ENCODE assay signal across 8 mouse cellular contexts in genomic region chr1:180386951-180387749, GRCm38 (mm10). TPM values are rescaled to one million over a fixed set of nuclear protein-coding genes. Genes with fewer than 3 reads are reported as not detected.
DNase-seq lines count a peak whose midpoint lies in the region; ATAC-seq and TF ChIP-seq lines count a peak whose summit lies in the region.

No protein-coding gene starts in this region.

- TF ChIP-seq CTCF in cortical plate, adult 2 months (IDR thresholded peaks at IDR 0.05; ENCODE audit: extremely low read depth, insufficient read depth, low read length) = peak; percentile 68

- peak; percentile 66; the same call in 1 of the 2 replicates for TF ChIP-seq POLR2A in cortical plate, adult 2 months (IDR thresholded peaks at IDR 0.05; ENCODE audit: extremely low read depth, insufficient read depth, low read length)

- H3K4me3 ChIP-seq in cortical plate, adult 2 months (ENCODE audit: insufficient read depth, low read length) = peak overlapping the region; percentile 20

- DNase-seq in gastrocnemius, postnatal 10 days = peak; percentile 97
- DNase-seq in left cerebral cortex, postnatal 10 days (ENCODE audit: extremely low spot score in 1 of 2, low spot score in 2 of 2) = peak; percentile 97 to 98
- DNase-seq in right cerebral cortex, postnatal 25 days = peak; percentile 98
- peak; percentile 98 to 99 for DNase-seq in urinary bladder, postnatal 4 days (ENCODE audit: low spot score in 2 of 2)

- H3K27ac ChIP-seq in cortical plate, adult 2 months (ENCODE audit: insufficient read depth, low read length) = peak overlapping the region; percentile 39

- intact Hi-C loops in left cerebral cortex, postnatal 10 days (cut with DNase I) = loop anchor here (5.0 kb wide), 1 partner anchor 55 kb away; the partner anchor contains the start of gene Itpkb

- peak; percentile 57 for ATAC-seq in activated CD4-positive, CD25-positive, alpha-beta regulatory T cell, adult 4 months
- ATAC-seq in inflammation-experienced regulatory T-cells, adult 6 months = peak; percentile 65
- ATAC-seq in megakaryocyte-erythroid progenitor cell, adult 5-6 weeks (replicated peaks; ENCODE audit: low FRiP score, low TSS enrichment, poor library complexity, severe bottlenecking) = peak; percentile 99

- peaks cover 2% of the 10 kb centered on the region; the same call in 1 of the 2 replicates for H3K4me1 ChIP-seq in cortical plate, adult 2 months (ENCODE audit: control insufficient read depth, insufficient read depth, low read length)

RNA-seq across cellular contexts. Expression of gene Itpkb, which starts 56.9 kb away (rescaled TPM):
- 10 to 100 TPM; 29.8 to 38.2 TPM for polyA plus RNA-seq in activated CD4-positive, CD25-positive, alpha-beta regulatory T cell, adult 4 months (2017; shearing (Covaris generic))
- polyA plus RNA-seq in cortical plate, adult 2 months (2012; rRNA removed) = 8.0 and 8.1 TPM in 2 replicates
- total RNA-seq in gastrocnemius, postnatal 10 days (2021) = 10 to 100 TPM; 30.1 to 38.7 TPM
- polyA plus RNA-seq in inflammation-experienced regulatory T-cells, adult 6 months (2017; shearing (Covaris generic)) = 10 to 100 TPM; 25.3 to 58.2 (median 55.2) TPM
- total RNA-seq in left cerebral cortex, postnatal 10 days (2021) = 10 to 100 TPM; 11.6 to 12.9 TPM
- total RNA-seq in megakaryocyte-erythroid progenitor cell, adult 5-6 weeks (2014; fragmentation: Nextera tagmentation) = 11.5 and 12.9 TPM in 2 replicates
- total RNA-seq in megakaryocyte-erythroid progenitor cell, adult 5-6 weeks (2017) = 6.1 and 6.3 TPM in 2 replicates

Comparison
In these comparisons a context has a peak if more than half of its experiments do, and no peak if none do; other contexts are left out.
1. Peak in every context shown above with its lines: DNase-seq, ATAC-seq, H3K4me3 ChIP-seq and H3K27ac ChIP-seq.